In genomic region chr19:11134852-11135251, GRCm38 (mm10) we compare ENCODE assay signal across 40 mouse cellular contexts. TPM values are rescaled to one million over a fixed set of nuclear protein-coding genes. Genes with fewer than 3 reads are reported as not detected.
"Had no signal": no experiment of that assay in that cellular context is flagged by ENCODE, and none has a peak within 500 bp of the region (broad histone marks: within the 10 kb centered on the region; RNA-seq: fewer than 3 reads in every experiment).

No protein-coding gene starts in this region.

- H3K4me2 ChIP-seq: heart, embryonic 11.5 days; heart, embryonic 12.5 days; heart, embryonic 13.5 days; heart, embryonic 15.5 days; hindbrain, embryonic 12.5 days; hindbrain, embryonic 14.5 days; hindbrain, embryonic 15.5 days; kidney, embryonic 15.5 days had no signal

- H3K27me3 ChIP-seq: heart, embryonic 12.5 days; heart, embryonic 13.5 days; heart, embryonic 15.5 days; hindbrain, embryonic 12.5 days; hindbrain, embryonic 15.5 days; kidney, embryonic 15.5 days had no signal

- H3K27ac ChIP-seq: heart, adult 2 months; heart, embryonic 10.5 days; heart, embryonic 13.5 days; heart, embryonic 15.5 days; hindbrain, embryonic 10.5 days; hindbrain, embryonic 12.5 days; hindbrain, embryonic 14.5 days; hindbrain, embryonic 15.5 days; hindbrain, postnatal 0 days; kidney, embryonic 15.5 days; kidney, postnatal 0 days; layer of hippocampus, adult 2 months; left cerebral cortex, adult 2 months had no signal

- H3K9me3 ChIP-seq: heart, embryonic 10.5 days; heart, embryonic 12.5 days; heart, embryonic 13.5 days; heart, embryonic 15.5 days; hindbrain, embryonic 10.5 days; hindbrain, embryonic 12.5 days; hindbrain, embryonic 15.5 days; kidney, embryonic 15.5 days had no signal

- H3K9ac ChIP-seq: heart, embryonic 12.5 days; heart, embryonic 13.5 days; heart, embryonic 15.5 days; hindbrain, embryonic 12.5 days; hindbrain, embryonic 14.5 days; hindbrain, embryonic 15.5 days; kidney, embryonic 15.5 days had no signal

- H3K36me3 ChIP-seq: heart, embryonic 10.5 days; heart, embryonic 12.5 days; heart, embryonic 13.5 days; heart, embryonic 15.5 days; hindbrain, embryonic 10.5 days; hindbrain, embryonic 12.5 days; hindbrain, embryonic 15.5 days; kidney, embryonic 15.5 days had no signal

- DNase-seq: heart, adult 2 months; heart, postnatal 10 days; heart, postnatal 14 days; heart, postnatal 36 days; heart, postnatal 4 days; kidney, adult 11 months; kidney, adult 18-20 months; kidney, adult 2 months; kidney, adult 8-10 months; kidney, adult 9 months; kidney, postnatal 10 days; kidney, postnatal 14 days; kidney, postnatal 25 days; kidney, postnatal 36 days; kidney, postnatal 4 days; layer of hippocampus, adult 9-11 months; layer of hippocampus, postnatal 36 days had no signal

- H3K4me3 ChIP-seq: heart, adult 2 months; heart, embryonic 10.5 days; heart, embryonic 12.5 days; heart, embryonic 13.5 days; heart, embryonic 15.5 days; hindbrain, embryonic 10.5 days; hindbrain, embryonic 12.5 days; hindbrain, embryonic 15.5 days; kidney, embryonic 15.5 days; layer of hippocampus, adult 2 months; left cerebral cortex, adult 2 months had no signal

- ATAC-seq: hindbrain, embryonic 16.5 days; hindbrain, postnatal 0 days; inflammation-experienced regulatory T-cells, adult 6 months had no signal

- H3K4me1 ChIP-seq: heart, embryonic 10.5 days; heart, embryonic 12.5 days; heart, embryonic 13.5 days; heart, embryonic 15.5 days; hindbrain, embryonic 10.5 days; hindbrain, embryonic 12.5 days; hindbrain, embryonic 15.5 days; kidney, embryonic 15.5 days had no signal

RNA-seq across cellular contexts. Expression of gene 1700017D01Rik, which starts 4.2 kb away (rescaled TPM):
- polyA plus RNA-seq: heart, embryonic 10.5 days; heart, embryonic 11.5 days; heart, embryonic 12.5 days; heart, embryonic 13.5 days; heart, embryonic 14.5 days; heart, embryonic 15.5 days; heart, embryonic 16.5 days; heart, postnatal 0 days; hindbrain, embryonic 10.5 days; hindbrain, embryonic 11.5 days; hindbrain, embryonic 12.5 days; hindbrain, embryonic 14.5 days; hindbrain, embryonic 15.5 days; hindbrain, embryonic 16.5 days; hindbrain, postnatal 0 days; inflammation-experienced regulatory T-cells, adult 6 months; intestine, embryonic 14.5 days; kidney, adult 2 months; kidney, embryonic 14.5 days; kidney, embryonic 15.5 days; kidney, embryonic 16.5 days; kidney, postnatal 0 days had no signal

RNA-seq across cellular contexts. Expression of gene 1700025F22Rik, which starts 30.3 kb away (rescaled TPM):
- polyA plus RNA-seq: heart, adult 2 months; heart, embryonic 10.5 days; heart, embryonic 11.5 days; heart, embryonic 12.5 days; heart, embryonic 13.5 days; heart, embryonic 14.5 days; heart, embryonic 15.5 days; heart, embryonic 16.5 days; heart, postnatal 0 days; hindbrain, embryonic 10.5 days; hindbrain, embryonic 11.5 days; hindbrain, embryonic 12.5 days; hindbrain, embryonic 14.5 days; hindbrain, embryonic 15.5 days; hindbrain, embryonic 16.5 days; hindbrain, postnatal 0 days; inflammation-experienced regulatory T-cells, adult 6 months; intestine, embryonic 14.5 days; kidney, adult 2 months; kidney, embryonic 14.5 days; kidney, embryonic 15.5 days; kidney, embryonic 16.5 days; kidney, postnatal 0 days had no signal

RNA-seq across cellular contexts. Expression of gene Ms4a8a, which starts 54.0 kb away (rescaled TPM):
- polyA plus RNA-seq: heart, embryonic 10.5 days; heart, embryonic 11.5 days; heart, embryonic 12.5 days; heart, embryonic 14.5 days; heart, postnatal 0 days; hindbrain, embryonic 10.5 days; hindbrain, embryonic 11.5 days; hindbrain, embryonic 12.5 days; hindbrain, embryonic 14.5 days; hindbrain, embryonic 15.5 days; hindbrain, embryonic 16.5 days; hindbrain, postnatal 0 days; kidney, embryonic 14.5 days; kidney, embryonic 15.5 days; kidney, embryonic 16.5 days; kidney, postnatal 0 days had no signal
